Mouse (Mus musculus): ENCODE measurements at regions not wholly inside any gene's neighbourhood (a gene's known extent, or its start where the extent isn't known, plus 50 kb on each side); places are given as distances from the start of the nearest gene placed in this dataset.

DNA sequence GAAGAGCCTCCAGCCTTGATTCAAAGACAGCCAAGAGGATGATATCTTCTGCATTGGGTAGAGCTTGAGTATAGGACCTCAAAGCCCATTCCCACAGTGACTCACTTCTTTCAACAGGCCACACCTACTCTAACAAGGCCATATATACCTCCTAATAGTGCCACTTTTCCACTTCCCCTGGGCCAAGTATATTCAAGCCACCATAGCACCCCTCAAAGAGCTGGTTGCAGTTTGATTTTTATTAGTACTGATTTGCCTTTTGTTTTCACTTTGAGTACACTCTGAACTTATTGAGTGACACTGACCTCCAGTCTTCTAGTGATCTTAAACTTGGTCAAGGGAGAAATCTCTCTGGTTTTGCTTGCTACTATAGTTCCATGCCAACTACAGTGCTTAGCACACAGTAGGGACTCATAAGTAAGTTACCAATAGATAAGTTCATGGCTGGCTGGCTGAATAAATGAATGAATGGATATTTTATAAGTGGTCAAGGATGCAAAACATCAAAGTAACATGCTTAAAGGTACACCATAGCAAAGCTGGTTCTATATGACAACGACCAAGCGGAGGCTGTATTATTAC lies 64.5 kb upstream of the Lmo2 start:
- no peak for DNase-seq (ENCODE audit: low spot score)

DNA sequence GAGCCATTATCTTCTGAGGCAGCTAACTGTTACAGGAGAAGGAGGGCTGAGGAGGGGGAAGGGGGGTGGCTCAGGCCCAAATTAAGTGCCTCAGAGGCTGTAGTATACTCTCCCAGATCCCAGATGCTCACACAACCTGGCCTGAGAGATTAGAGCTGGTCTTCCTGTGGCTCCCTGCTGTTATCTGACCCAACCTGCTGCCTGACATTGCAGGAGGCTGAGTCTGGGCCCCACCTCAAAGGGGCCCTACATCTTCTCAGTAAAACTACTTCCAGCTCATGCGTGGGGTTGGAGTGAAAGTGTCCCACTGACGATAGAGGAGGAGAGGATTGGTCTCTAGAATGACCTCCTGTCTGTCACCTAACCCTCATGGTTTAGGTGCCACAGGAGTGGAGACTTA lies 64.0 kb upstream of the Lmo2 start:
- no peak for DNase-seq (ENCODE audit: low spot score)

DNA sequence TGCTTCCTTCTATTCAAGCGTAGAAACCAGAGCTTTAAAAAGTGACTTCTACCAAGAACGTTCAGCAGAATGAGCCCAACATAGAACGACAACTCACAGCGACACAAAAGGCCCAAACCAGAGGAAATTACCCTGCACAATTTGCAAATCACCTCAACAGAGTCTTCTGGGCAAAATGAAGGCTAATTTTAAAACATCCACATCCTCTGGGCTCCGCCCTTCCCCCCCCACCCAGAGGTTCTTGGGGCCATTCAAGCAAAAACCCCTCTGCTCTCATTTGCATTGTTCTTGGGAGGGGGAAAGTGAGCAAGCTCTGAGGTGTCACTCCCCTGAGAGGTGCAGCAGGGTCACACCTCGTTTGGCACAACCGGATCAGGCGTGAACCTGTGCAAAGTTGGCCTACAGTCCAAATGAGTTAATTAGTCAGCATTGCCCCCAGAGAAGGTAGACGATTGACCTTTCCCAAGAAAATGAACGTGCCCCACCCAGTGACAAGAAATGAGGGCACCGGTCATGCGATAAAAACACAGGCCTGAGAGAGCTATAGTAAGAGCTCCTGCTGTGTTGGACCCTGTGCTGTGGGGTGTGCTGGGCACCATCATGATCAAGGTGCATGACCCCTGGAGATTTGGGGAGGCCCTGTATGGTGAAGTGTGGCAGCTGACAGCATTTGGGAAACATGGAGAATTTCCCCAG lies 62.7 kb upstream of the Lmo2 start:
- DNase-seq (ENCODE audit: low spot score) = no peak

DNA sequence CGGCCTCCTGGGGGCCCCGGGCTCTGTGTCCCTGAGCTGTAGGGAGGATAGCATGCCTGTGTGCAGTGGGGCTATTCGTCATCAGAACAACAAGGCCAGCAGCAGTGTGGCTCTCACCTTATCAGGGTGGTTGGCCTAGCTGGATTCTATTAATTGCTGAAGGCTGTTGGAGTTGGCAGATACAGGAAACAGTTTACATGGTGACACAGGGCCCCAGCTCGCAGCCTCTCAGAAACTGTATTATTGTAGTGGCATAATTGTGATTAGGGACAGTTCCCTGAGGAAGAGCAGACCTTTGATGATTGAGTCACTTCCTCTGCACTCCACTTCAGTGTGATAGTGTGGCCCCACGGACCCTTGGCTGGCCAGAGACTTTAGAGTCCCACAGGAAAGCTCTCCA lies 61.6 kb upstream of the Lmo2 start:
- no peak for DNase-seq (ENCODE audit: low spot score)

DNA sequence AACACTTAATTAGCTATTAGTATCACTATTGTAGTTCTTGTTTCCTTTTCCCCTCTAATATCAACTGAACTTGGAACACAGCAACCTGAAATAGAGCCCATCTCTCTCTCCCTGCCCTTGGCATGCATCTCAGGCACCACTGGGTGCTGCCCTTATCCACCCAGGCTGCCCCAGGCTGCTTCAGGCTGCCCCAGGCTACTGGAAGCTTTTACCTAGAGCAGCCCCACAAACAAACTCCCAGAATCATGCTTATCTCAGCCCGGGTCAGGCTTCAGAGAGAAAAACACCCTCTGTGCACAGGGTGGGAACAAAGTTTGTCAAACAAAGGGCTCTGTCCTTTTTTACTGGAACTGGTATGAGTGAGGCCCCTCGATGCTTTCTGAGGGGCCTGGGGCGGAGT lies 61.0 kb upstream of the Lmo2 start:
- DNase-seq (ENCODE audit: low spot score) = no peak

DNA sequence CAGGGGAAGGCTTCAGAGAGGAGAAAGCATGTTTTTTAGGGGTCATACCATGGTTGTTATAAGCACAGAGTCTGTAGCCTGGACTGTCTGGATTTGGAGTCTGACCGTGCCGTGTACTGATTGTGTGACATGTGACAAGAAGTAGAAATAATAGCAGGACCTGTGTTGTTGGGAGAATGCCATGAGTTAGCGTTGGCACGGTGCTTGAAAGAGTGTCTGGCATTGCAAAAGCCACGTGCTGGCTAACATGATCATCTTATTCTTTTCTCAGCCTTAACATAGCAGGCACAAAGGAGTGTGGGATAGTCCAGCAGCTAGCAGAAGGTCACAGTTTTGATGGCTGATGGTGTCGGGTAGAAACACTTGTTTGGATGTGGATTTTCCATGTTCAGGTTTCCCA lies 58.1 kb upstream of the Lmo2 start:
- no peak for DNase-seq (ENCODE audit: low spot score)

DNA sequence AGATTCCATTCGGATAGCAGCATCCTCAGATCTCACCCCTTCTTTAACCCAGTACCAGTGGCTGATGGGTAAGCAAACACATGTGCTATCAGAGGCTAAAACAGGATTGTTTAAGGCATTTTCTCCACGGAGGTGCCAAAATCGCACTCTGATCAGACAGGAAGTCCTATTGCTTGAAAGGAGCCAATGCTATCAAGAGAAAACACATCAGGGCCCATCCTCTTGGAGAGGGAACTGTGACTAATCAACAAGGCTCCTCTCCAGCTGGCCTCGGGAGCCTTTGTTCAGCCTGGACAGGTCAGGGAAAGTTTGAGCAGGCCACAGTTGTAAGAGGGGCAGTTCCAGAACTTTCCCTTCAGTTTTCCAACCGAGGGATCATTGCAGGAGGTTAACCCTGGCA lies 57.4 kb upstream of the Lmo2 start:
- no peak for DNase-seq (ENCODE audit: low spot score)

DNA sequence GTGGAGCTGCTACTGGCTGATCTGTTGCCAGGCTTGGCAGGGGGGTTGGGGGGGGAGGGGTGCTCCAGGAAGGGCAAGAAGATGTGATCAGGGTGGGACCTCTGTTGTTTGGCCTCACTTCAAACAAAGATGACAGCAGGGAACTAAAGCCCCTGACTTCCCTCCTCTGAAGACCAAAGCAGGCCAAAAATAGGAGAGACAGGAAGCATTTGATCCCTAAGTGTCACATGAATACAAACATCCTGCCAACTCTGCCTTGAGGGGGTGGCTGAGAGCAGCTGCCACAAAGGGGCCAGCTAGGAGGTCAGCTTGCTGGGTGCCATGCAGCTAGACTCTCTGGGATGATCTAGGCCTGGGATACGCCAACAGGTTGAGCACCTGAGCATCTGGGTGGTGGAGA lies 56.3 kb upstream of the Lmo2 start:
- DNase-seq (ENCODE audit: low spot score) = no peak

DNA sequence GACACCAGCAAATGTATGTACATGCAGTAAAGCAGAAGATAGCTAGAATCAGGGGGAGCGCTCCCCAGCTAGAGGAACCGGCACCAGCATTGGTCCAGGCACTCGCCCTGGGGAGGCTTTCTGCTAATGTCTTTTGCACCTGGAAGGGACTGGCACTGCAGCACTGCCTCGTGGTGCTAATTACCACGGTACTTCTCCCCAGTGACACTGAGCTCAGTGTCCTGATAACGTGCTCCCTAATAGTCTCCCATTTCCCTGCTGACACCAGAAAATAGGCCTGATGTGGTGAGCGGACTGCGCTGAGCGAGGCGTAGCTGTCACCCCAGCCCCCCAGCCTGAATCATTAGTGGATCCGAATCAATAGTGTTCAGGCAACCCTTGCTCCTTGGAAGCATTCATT lies 55.0 kb upstream of the Lmo2 start:
- DNase-seq (ENCODE audit: low spot score) = no peak

DNA sequence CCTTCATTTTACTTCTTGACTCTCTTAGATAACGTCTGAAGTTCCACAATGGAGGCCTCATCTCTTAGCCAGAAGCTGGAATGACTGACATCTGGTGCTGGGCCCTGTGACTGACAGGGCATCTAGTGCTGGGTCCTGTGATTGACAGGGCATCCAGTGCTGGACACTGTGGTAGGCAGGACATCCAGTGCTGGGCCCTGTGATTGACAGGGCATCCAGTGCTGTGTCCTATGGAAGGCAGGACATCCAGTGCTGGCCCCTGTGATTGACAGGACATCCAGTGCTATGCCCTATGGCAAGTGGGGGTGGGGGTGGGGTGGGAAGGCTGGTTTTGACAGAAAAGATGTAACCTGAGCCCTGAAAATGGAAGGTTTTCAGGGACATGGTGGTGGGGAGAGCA lies 52.1 kb upstream of the Lmo2 start:
- no peak for DNase-seq (ENCODE audit: low spot score)

DNA sequence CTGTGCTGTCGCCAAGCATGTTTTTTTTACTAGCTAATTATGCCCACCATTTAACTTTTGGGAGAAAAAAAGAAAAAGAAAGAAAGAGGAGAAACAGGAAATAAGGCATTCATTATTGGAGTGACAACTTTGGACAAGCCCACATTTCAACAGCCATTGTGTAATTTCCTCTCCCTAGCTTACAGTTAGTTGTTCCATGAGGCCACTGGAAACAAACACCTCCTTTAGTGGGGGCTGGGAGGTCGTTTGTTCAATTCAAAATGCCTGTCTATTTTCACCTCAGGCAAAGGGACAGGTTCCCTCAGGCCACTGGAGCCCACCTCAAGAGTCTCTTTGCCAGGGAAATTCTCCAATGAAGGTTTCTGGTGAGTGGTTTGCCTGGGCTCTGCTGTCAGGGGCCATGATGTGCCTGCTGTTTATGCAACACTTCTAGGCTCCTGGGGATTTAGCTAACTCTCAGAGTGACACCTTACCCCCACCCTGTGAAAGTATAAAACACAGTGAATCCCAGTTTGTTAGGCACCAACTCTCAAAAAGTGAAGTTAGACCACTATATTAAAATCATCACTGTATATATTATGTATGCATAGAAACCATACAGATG lies 51.1 kb upstream of the Lmo2 start:
- no peak for DNase-seq (ENCODE audit: low spot score)
